26 mouse cellular contexts compared by ENCODE assay signal in the genomic region with DNA sequence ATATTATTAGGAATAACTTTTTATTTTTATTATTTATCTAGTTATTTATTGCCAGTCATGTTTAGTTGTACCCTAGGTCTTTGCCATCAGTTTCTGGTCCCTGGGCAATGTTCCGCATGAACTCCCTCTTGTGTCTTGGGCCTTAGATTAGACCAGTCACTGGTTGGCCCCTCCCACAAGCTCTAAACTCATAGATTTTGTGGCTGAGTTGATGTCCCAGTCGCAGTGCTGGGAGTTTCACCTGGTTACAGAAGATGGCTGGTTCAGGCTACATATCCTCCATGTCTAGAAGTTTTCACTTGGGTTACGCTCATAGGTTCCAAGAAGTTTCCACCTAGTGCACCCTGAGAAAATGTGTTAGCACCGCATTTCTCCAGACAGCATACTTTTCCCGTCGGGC.
"Had no signal": no experiment of that assay in that cellular context is flagged by ENCODE, and none has a peak within 500 bp of the region (broad histone marks: within the 10 kb centered on the region; RNA-seq: fewer than 3 reads in every experiment).

No protein-coding gene starts in this region.

- H3K36me3 ChIP-seq: heart, embryonic 10.5 days; heart, embryonic 12.5 days; hindbrain, embryonic 10.5 days; hindbrain, embryonic 13.5 days; hindbrain, embryonic 15.5 days; kidney, embryonic 15.5 days; limb, embryonic 13.5 days; limb, embryonic 15.5 days; liver, embryonic 12.5 days had no signal

- H3K9ac ChIP-seq: heart, embryonic 12.5 days; hindbrain, embryonic 13.5 days; hindbrain, embryonic 15.5 days; kidney, embryonic 15.5 days; limb, embryonic 13.5 days; limb, embryonic 15.5 days; liver, embryonic 12.5 days had no signal

- DNase-seq: gastrocnemius, adult 2 months; gastrocnemius, postnatal 10 days; gastrocnemius, postnatal 25 days; heart, adult 18-20 months; heart, postnatal 10 days; heart, postnatal 4 days; kidney, adult 11 months; kidney, adult 2 months; kidney, adult 9 months; kidney, postnatal 14 days; kidney, postnatal 36 days; layer of hippocampus, adult 9-11 months; layer of hippocampus, postnatal 36 days; left cerebral cortex, postnatal 4 days had no signal

- ATAC-seq: hindbrain, postnatal 0 days; intestine, embryonic 16.5 days; liver, embryonic 12.5 days had no signal

- H3K27me3 ChIP-seq: heart, embryonic 12.5 days; hindbrain, embryonic 13.5 days; hindbrain, embryonic 15.5 days; kidney, embryonic 15.5 days; limb, embryonic 13.5 days; limb, embryonic 15.5 days; liver, embryonic 12.5 days had no signal

- H3K27ac ChIP-seq: gastrocnemius, adult 2 months; heart, embryonic 10.5 days; hindbrain, embryonic 10.5 days; hindbrain, embryonic 13.5 days; hindbrain, embryonic 15.5 days; hindbrain, postnatal 0 days; kidney, embryonic 15.5 days; kidney, postnatal 0 days; limb, embryonic 13.5 days; limb, embryonic 15.5 days; liver, embryonic 12.5 days had no signal

- H3K4me3 ChIP-seq: gastrocnemius, adult 2 months; heart, embryonic 10.5 days; heart, embryonic 12.5 days; hindbrain, embryonic 10.5 days; hindbrain, embryonic 13.5 days; hindbrain, embryonic 15.5 days; kidney, embryonic 15.5 days; limb, embryonic 13.5 days; limb, embryonic 15.5 days; liver, embryonic 12.5 days had no signal

- H3K4me2 ChIP-seq: heart, embryonic 12.5 days; hindbrain, embryonic 13.5 days; hindbrain, embryonic 15.5 days; kidney, embryonic 15.5 days; limb, embryonic 13.5 days; limb, embryonic 15.5 days; liver, embryonic 12.5 days had no signal

- H3K9me3 ChIP-seq: heart, embryonic 10.5 days; heart, embryonic 12.5 days; hindbrain, embryonic 10.5 days; hindbrain, embryonic 13.5 days; hindbrain, embryonic 15.5 days; kidney, embryonic 15.5 days; limb, embryonic 13.5 days; limb, embryonic 15.5 days; liver, embryonic 12.5 days had no signal

- H3K4me1 ChIP-seq: heart, embryonic 10.5 days; heart, embryonic 12.5 days; hindbrain, embryonic 10.5 days; hindbrain, embryonic 13.5 days; hindbrain, embryonic 15.5 days; kidney, embryonic 15.5 days; limb, embryonic 13.5 days; limb, embryonic 15.5 days; liver, embryonic 12.5 days had no signal
